Mouse (Mus musculus): ENCODE results near the gene Slc30a2. TPM values are rescaled to one million over a fixed set of nuclear protein-coding genes. Genes with fewer than 3 reads are reported as not detected.
A peak's percentile ranks its signal among the peaks of the same experiment; 100 is the strongest.

The Slc30a2 gene
- polyA plus RNA-seq, 1 experiment from 2014 or later, result 0.14 TPM

DNA sequence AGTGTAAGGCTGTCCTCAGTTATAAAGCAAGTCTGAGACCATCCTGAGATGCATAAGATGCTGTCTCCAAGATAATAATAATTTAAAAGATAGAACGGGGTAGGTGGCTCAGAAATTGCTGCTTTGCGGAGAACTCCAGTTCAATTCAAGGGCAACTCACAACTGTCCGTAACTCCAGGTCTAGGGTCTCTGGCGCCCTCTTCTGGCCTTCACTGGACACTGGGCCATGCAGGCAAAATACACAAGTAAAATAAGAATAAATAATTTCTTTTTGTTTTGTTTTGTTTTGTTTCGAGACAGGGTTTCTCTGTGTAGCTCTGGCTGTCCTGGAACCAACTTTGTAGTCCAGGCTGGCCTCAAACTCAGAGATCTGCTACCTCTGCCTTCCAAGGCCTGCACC lies 45.4 kb downstream of the Slc30a2 start:
- Histone ChIP-seq H3K27me3 (replicated peaks) (no peaks in the 10 kb centered on the region), H3K9ac (replicated peaks) (no peak overlapping the region), H3K36me3 (no peaks in the 10 kb centered on the region), H3K27ac (replicated peaks) (no peak overlapping the region), H3K4me3 (replicated peaks) (no peak overlapping the region), H3K4me1 (0 out of 2 replicates have a peak, but pooled peaks cover 6% of the 10 kb centered on the region), H3K9me3 (replicated peaks) (no peaks in the 10 kb centered on the region), H3K4me2 (no peak overlapping the region)
- 9% methylated on average over 5 of the region's 5 CpGs for WGBS
- no peak for ATAC-seq (ENCODE audit: low FRiP score)

- 96% methylated on average over 1 of the region's 1 CpGs for WGBS
Measured at GRCm38 (mm10) chr4:134391636-134392035, 48.7 kb downstream of the Slc30a2 start.

DNA sequence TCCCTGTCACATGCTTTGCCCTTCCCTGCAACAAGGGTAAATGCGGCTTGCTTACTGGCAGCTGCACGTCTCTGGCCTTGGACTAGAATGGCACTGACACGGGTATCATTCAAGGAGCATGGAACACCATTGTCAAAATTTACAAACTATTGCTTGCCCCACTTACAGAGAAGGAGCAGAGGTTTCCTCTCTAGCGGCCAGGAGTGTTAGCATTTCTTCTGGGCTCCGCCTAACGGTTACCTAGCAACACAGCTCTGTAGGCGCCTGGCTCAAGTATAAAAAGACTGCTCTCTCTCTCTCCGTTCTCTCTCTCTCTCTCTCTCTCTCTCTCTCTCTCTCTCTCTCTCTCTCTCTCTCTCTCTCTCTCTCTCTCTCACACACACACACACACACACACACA lies 49.6 kb downstream of the Slc30a2 start:
- ATAC-seq (ENCODE audit: low FRiP score), result no peak
- Histone ChIP-seq H3K36me3 (no peaks in the 10 kb centered on the region), H3K9me3 (replicated peaks) (no peaks in the 10 kb centered on the region), H3K9ac (replicated peaks) (no peak overlapping the region), H3K27me3 (replicated peaks) (no peaks in the 10 kb centered on the region), H3K4me3 (replicated peaks) (no peak overlapping the region), H3K4me1 (peaks cover 19% of the 10 kb centered on the region), H3K4me2 (no peak overlapping the region), H3K27ac (replicated peaks) (no peak overlapping the region)
- 12% methylated on average over 8 of the region's 8 CpGs for WGBS

More at GRCm38 (mm10) chr4:134391636-134392035, 48.7 kb downstream of the Slc30a2 start:
- Histone ChIP-seq H3K4me1 (peaks cover 12% of the 10 kb centered on the region), H3K27ac (replicated peaks) (no peak overlapping the region), H3K9ac (replicated peaks) (no peak overlapping the region), H3K4me2 (no peak overlapping the region), H3K4me3 (replicated peaks) (no peak overlapping the region), H3K36me3 (no peaks in the 10 kb centered on the region), H3K27me3 (replicated peaks) (no peaks in the 10 kb centered on the region), H3K9me3 (replicated peaks) (no peaks in the 10 kb centered on the region)
- ATAC-seq (ENCODE audit: low FRiP score), result no peak

GRCm38 (mm10) chr4:134393026-134393425 lies 50.0 kb downstream of the Slc30a2 start:
- Histone ChIP-seq H3K36me3 (no peaks in the 10 kb centered on the region), H3K27me3 (replicated peaks) (no peaks in the 10 kb centered on the region), H3K4me1 (peaks cover 19% of the 10 kb centered on the region), H3K4me3 (replicated peaks) (no peak overlapping the region), H3K9me3 (replicated peaks) (no peaks in the 10 kb centered on the region), H3K27ac (replicated peaks) (no peak overlapping the region), H3K9ac (replicated peaks) (no peak overlapping the region), H3K4me2 (no peak overlapping the region)
- ATAC-seq (ENCODE audit: low FRiP score), result no peak
- 23% methylated on average over 12 of the region's 12 CpGs for WGBS

DNA sequence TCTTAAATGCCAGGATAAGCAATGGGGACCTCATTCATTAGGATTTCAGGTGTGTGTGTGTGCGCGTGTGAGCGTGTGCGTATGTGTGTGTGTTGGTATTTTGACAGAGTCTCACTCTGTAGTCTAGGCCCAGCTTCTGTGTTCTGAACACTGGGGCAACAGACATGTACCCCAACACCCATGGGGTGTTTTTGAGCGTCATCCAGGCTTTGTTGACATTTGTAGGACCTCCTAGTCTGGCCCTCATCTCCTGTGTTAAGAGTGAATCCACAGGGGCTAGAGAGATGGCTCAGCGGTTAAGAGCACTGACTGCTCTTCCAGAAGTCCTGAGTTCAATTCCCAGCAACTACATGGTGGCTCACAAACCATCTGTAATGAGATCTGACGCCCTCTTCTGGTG lies 52.2 kb downstream of the Slc30a2 start:
- no peaks in the 10 kb centered on the region for H3K27me3 ChIP-seq (replicated peaks)
- WGBS, result 95% methylated on average over 7 of the region's 7 CpGs
- H3K27ac ChIP-seq (replicated peaks), result peak overlapping the region; percentile 86; the same call in 1 of the 2 replicates
- H3K36me3 ChIP-seq, result no peaks in the 10 kb centered on the region
- H3K4me2 ChIP-seq, result peak overlapping the region; percentile 66
- H3K4me3 ChIP-seq (replicated peaks), result no peak overlapping the region
- H3K9ac ChIP-seq (replicated peaks), result no peak overlapping the region
- no peak for ATAC-seq (ENCODE audit: low FRiP score)
- no peaks in the 10 kb centered on the region for H3K9me3 ChIP-seq (replicated peaks)
- H3K4me1 ChIP-seq, result peaks cover 27% of the 10 kb centered on the region

- ATAC-seq (ENCODE audit: low FRiP score), result peak; percentile 96
- Histone ChIP-seq H3K36me3 (no peaks in the 10 kb centered on the region), H3K9ac (replicated peaks) (peak within 1 kb of the TSS; percentile 47), H3K27me3 (replicated peaks) (no peaks in the 10 kb centered on the region), H3K27ac (replicated peaks) (peak within 1 kb of the TSS; percentile 86), H3K9me3 (replicated peaks) (no peaks in the 10 kb centered on the region), H3K4me1 (peaks cover 37% of the 10 kb centered on the region), H3K4me2 (peak within 1 kb of the TSS; percentile 68), H3K4me3 (replicated peaks) (peak within 1 kb of the TSS; percentile 44)
- under 1% methylated on average over 31 of the region's 31 CpGs for WGBS
Measured at GRCm38 (mm10) chr4:134395977-134396825, 53.2 kb downstream of the Slc30a2 start, which contains the start of gene Pafah2. Gene Pafah2 (plus strand): TSS chr4:134396320.

GRCm38 (mm10) chr4:134397121-134397520 lies 54.1 kb downstream of the Slc30a2 start:
- 31% methylated on average over 7 of the region's 7 CpGs for WGBS
- H3K27ac ChIP-seq (replicated peaks), result peak overlapping the region; percentile 67

DNA sequence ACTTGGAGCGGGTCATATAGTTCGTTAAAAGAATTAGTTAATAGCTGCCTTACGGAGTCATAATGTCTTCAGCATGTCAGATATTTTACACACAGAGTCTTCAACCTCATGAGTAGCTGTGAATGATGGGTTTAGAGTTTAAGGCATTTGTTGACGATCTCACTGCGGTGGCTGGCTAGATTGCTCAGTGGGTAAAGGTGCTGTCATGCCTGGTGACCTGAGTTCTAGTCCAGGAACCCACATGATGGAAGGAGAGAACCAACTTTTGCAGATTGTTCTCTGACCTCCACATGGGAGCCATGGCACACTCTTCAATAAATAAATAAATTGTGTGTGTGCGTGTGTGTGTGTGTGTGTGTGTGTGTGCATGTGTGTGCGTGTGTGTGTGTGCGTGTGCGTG lies 54.8 kb downstream of the Slc30a2 start:
- Histone ChIP-seq H3K4me2 (no peak overlapping the region), H3K9ac (replicated peaks) (no peak overlapping the region), H3K36me3 (no peaks in the 10 kb centered on the region), H3K4me1 (peaks cover 45% of the 10 kb centered on the region), H3K27me3 (replicated peaks) (no peaks in the 10 kb centered on the region), H3K9me3 (replicated peaks) (no peaks in the 10 kb centered on the region), H3K4me3 (replicated peaks) (no peak overlapping the region), H3K27ac (replicated peaks) (no peak overlapping the region)
- ATAC-seq (ENCODE audit: low FRiP score), result no peak
- WGBS, result 92% methylated on average over 9 of the region's 9 CpGs

More at GRCm38 (mm10) chr4:134397121-134397520, 54.1 kb downstream of the Slc30a2 start:
- H3K9ac ChIP-seq (replicated peaks), result peak overlapping the region; percentile 36; the same call in 1 of the 2 replicates
- H3K9me3 ChIP-seq (replicated peaks), result no peaks in the 10 kb centered on the region
- peak overlapping the region; percentile 12; the same call in 1 of the 2 replicates for H3K4me3 ChIP-seq (replicated peaks)
- no peaks in the 10 kb centered on the region for H3K27me3 ChIP-seq (replicated peaks)
- peak overlapping the region; percentile 68 for H3K4me2 ChIP-seq
- no peaks in the 10 kb centered on the region for H3K36me3 ChIP-seq
- ATAC-seq (ENCODE audit: low FRiP score), result no peak
- peaks cover 46% of the 10 kb centered on the region for H3K4me1 ChIP-seq

DNA sequence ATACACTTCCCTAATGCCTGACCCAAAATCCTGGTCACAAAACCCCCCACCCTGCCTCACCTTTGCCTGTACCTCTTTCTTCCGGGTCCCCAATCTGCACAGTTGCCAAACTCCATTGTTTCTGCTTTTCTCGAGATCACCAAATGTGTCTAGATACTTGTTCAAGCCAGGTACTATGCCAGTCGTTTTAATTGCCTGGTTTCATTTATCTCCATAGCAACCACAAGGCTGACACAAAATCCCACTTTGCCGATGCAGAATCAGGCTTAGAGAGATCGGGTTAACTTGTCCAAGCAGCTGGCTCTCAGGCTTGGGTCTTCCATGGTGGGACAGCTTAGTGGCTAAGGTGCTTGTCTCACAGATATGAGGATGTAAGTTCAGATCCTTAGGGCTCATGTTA lies 57.2 kb downstream of the Slc30a2 start:
- H3K9me3 ChIP-seq (replicated peaks), result no peaks in the 10 kb centered on the region
- H3K4me1 ChIP-seq, result peaks cover 41% of the 10 kb centered on the region
- H3K36me3 ChIP-seq, result no peaks in the 10 kb centered on the region
- WGBS, result 22% methylated on average over 5 of the region's 5 CpGs
- ATAC-seq (ENCODE audit: low FRiP score), result no peak
- H3K27ac ChIP-seq (replicated peaks), result peak overlapping the region; percentile 52
- H3K4me3 ChIP-seq (replicated peaks), result peak overlapping the region; percentile 44
- peak overlapping the region; percentile 78 for H3K4me2 ChIP-seq
- no peaks in the 10 kb centered on the region for H3K27me3 ChIP-seq (replicated peaks)
- 0 out of 2 replicates have a peak overlapping the region, but pooled peaks have one; percentile 28 for H3K9ac ChIP-seq (replicated peaks)

GRCm38 (mm10) chr4:134401181-134401661 lies 58.2 kb downstream of the Slc30a2 start:
- Histone ChIP-seq H3K27ac (replicated peaks) (peak overlapping the region; percentile 88), H3K27me3 (replicated peaks) (no peaks in the 10 kb centered on the region), H3K4me3 (replicated peaks) (peak overlapping the region; percentile 44), H3K36me3 (no peaks in the 10 kb centered on the region), H3K9ac (replicated peaks) (peak overlapping the region; percentile 51), H3K4me1 (peaks cover 38% of the 10 kb centered on the region), H3K9me3 (replicated peaks) (no peaks in the 10 kb centered on the region), H3K4me2 (peak overlapping the region; percentile 78)
- peak; percentile 82 for ATAC-seq (ENCODE audit: low FRiP score)
- 2% methylated on average over 19 of the region's 19 CpGs for WGBS

DNA sequence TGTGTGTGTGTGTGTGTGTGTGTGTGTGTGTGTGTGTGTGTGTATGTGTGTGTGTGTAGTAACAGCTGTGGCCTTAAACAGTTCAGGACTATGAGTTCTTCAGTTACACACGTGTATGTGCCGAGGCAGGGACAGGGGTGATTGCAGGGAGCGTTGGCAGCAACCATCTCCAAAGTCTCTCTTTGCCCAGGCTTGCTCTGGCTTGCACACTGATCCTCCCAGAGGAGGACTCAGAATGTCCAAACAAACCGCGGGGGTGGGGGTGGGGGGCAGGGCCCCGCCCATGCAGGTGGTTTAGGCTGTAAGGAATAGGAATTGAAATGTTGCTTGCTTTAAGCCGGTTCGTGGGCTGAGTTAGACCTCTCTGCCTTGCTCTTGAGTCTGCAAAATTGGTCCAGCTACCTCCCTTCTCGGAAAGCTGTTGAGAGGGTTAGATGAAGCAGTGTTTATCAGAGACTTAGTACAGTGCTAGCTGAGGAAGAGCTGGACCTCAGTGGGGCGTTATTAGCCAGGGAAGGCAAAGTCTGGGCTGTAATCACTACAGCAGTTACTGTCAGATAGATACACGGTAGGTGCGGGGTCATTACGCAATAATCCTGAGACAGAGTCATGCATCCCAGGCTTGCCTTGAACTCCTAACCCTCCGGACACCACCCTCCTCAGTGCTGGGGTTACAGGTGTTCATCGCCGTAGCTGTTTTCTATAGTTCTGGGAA lies 59.0 kb downstream of the Slc30a2 start:
- H3K36me3 ChIP-seq, result no peaks in the 10 kb centered on the region
- peak; percentile 43; the same call in 1 of the 2 replicates for ATAC-seq (ENCODE audit: low FRiP score)
- H3K4me2 ChIP-seq, result peak overlapping the region; percentile 78
- H3K4me3 ChIP-seq (replicated peaks), result peak overlapping the region; percentile 44; the same call in 1 of the 2 replicates
- no peaks in the 10 kb centered on the region for H3K27me3 ChIP-seq (replicated peaks)
- 65% methylated on average over 16 of the region's 16 CpGs for WGBS
- H3K9me3 ChIP-seq (replicated peaks), result no peaks in the 10 kb centered on the region
- peaks cover 33% of the 10 kb centered on the region for H3K4me1 ChIP-seq
- H3K9ac ChIP-seq (replicated peaks), result peak overlapping the region; percentile 17; the same call in 1 of the 2 replicates
- peak overlapping the region; percentile 88 for H3K27ac ChIP-seq (replicated peaks)

Measured in neural tube, embryonic 15.5 days (tissue).